Mouse (Mus musculus) small intestine, adult 2 months (tissue): Measurements from ENCODE around the gene Gng13. TPM values are rescaled to one million over a fixed set of nuclear protein-coding genes. Genes with fewer than 3 reads are reported as not detected.

Source experiments
- H3K27ac ChIP-seq: fragments of 200-500 bp; 2 replicates; pipeline ENCODE4 v1.5.1; 2012; ENCODE audit warnings: low read depth, low read length, control low read depth, inconsistent platforms; ENCODE audit not compliant: insufficient read depth
- H3K27me3 ChIP-seq: fragments of 200-500 bp; 2 replicates; pipeline ENCODE4 v1.6.1; 2012; ENCODE audit warnings: mild to moderate bottlenecking, moderate library complexity, low read length, inconsistent platforms; ENCODE audit not compliant: control insufficient read depth, insufficient read depth
- H3K36me3 ChIP-seq: fragments of 200-500 bp; 2 replicates; pipeline ENCODE4 v1.6.1; 2012; ENCODE audit warnings: mild to moderate bottlenecking, low read length, control low read depth, inconsistent platforms; ENCODE audit not compliant: control insufficient read depth, insufficient read depth
- H3K4me1 ChIP-seq: fragments of 200-500 bp; 2 replicates; pipeline ENCODE4 v1.6.1; 2012; ENCODE audit warnings: low read length, inconsistent platforms, mixed read lengths; ENCODE audit not compliant: control insufficient read depth, insufficient read depth, insufficient read length
- H3K4me3 ChIP-seq: fragments of 200-500 bp; 2 replicates; pipeline ENCODE4 v1.5.1; 2012; ENCODE audit warnings: low read depth, mild to moderate bottlenecking, control low read depth, inconsistent platforms, low read length, moderate library complexity
- CTCF ChIP-seq: fragments of 200-500 bp; IDR thresholded peaks from 2 replicates; pipeline ENCODE4 v1.5.1; 2012; ENCODE audit warnings: low read depth, mild to moderate bottlenecking, control low read depth, inconsistent platforms, low read length, moderate library complexity, mixed read lengths; ENCODE audit not compliant: insufficient replicate concordance, insufficient read length; ENCODE audit errors: extremely low read depth
- POLR2A ChIP-seq: fragments of 200-500 bp; IDR thresholded peaks from 2 replicates; pipeline ENCODE4 v1.6.1; 2012; ENCODE audit warnings: low read depth, mild to moderate bottlenecking, control low read depth, inconsistent platforms, low read length, moderate library complexity
- WGBS: fragments of 180-500 bp; shearing (Covaris S2); methylation state at CpG from one replicate; pipeline ENCODE4 v1.1.7; 2018; 5-methylcytosine and 5-hydroxymethylcytosine counted together
- polyA plus RNA-seq: library from polyadenylated mRNA; depleted of rRNA; stranded (reverse); fragments of >200 nt; gene quantifications from 2 replicates; pipeline ENCODE4 v1.2.3, GENCODE M21; 2012

Gene Gng13
- polyA plus RNA-seq, 1 experiment: 0.30 TPM

GRCm38 (mm10) chr17:25717691-25718090 lies 720 bp downstream of the Gng13 start:
- 11% methylated on average over 6 of the region's 6 CpGs for WGBS
- Histone ChIP-seq H3K4me3 (no peak overlapping the region), H3K36me3 (no peaks in the 10 kb centered on the region), H3K4me1 (peaks cover 6% of the 10 kb centered on the region; the same call in 1 of the 2 replicates), H3K27me3 (peaks cover 6% of the 10 kb centered on the region; the same call in 1 of the 2 replicates), H3K27ac (no peak overlapping the region)
- TF ChIP-seq POLR2A (no peak), CTCF (no peak)

GRCm38 (mm10) chr17:25721476-25721875 lies 4.5 kb downstream of the Gng13 start:
- TF ChIP-seq POLR2A: no peak
- TF ChIP-seq CTCF: no peak
- H3K4me3 ChIP-seq: no peak overlapping the region
- no peaks in the 10 kb centered on the region for H3K36me3 ChIP-seq
- H3K27ac ChIP-seq: no peak overlapping the region
- H3K4me1 ChIP-seq: peaks cover 7% of the 10 kb centered on the region; the same call in 1 of the 2 replicates
- H3K27me3 ChIP-seq: 0 out of 2 replicates have a peak, but pooled peaks cover 4% of the 10 kb centered on the region
- WGBS: 96% methylated on average over 5 of the region's 5 CpGs

GRCm38 (mm10) chr17:25723470-25723869 lies 6.5 kb downstream of the Gng13 start:
- WGBS: 98% methylated on average over 19 of the region's 19 CpGs
- TF ChIP-seq CTCF: no peak
- no peak for TF ChIP-seq POLR2A
- Histone ChIP-seq H3K27ac (no peak overlapping the region), H3K27me3 (no peaks in the 10 kb centered on the region), H3K4me1 (peaks cover 15% of the 10 kb centered on the region), H3K36me3 (no peaks in the 10 kb centered on the region), H3K4me3 (no peak overlapping the region)

GRCm38 (mm10) chr17:25723919-25724318 lies 6.9 kb downstream of the Gng13 start:
- peaks cover 15% of the 10 kb centered on the region for H3K4me1 ChIP-seq
- H3K36me3 ChIP-seq: no peaks in the 10 kb centered on the region
- TF ChIP-seq CTCF: no peak
- TF ChIP-seq POLR2A: no peak
- no peaks in the 10 kb centered on the region for H3K27me3 ChIP-seq
- H3K27ac ChIP-seq: no peak overlapping the region
- H3K4me3 ChIP-seq: no peak overlapping the region
- 85% methylated on average over 7 of the region's 7 CpGs for WGBS

GRCm38 (mm10) chr17:25725264-25725663 lies 8.3 kb downstream of the Gng13 start:
- no peaks in the 10 kb centered on the region for H3K27me3 ChIP-seq
- no peak overlapping the region for H3K4me3 ChIP-seq
- H3K27ac ChIP-seq: no peak overlapping the region
- peaks cover 15% of the 10 kb centered on the region for H3K4me1 ChIP-seq
- no peaks in the 10 kb centered on the region for H3K36me3 ChIP-seq
- TF ChIP-seq CTCF (no peak), POLR2A (no peak)
- 86% methylated on average over 6 of the region's 6 CpGs for WGBS

- no peak within 1 kb of the TSS for H3K27ac ChIP-seq
- TF ChIP-seq CTCF (no peak), POLR2A (peak; percentile 76; the same call in 1 of the 2 replicates)
- H3K4me1 ChIP-seq: peaks cover 15% of the 10 kb centered on the region
- H3K4me3 ChIP-seq: peak within 1 kb of the TSS; percentile 81
- H3K36me3 ChIP-seq: no peaks in the 10 kb centered on the region
- H3K27me3 ChIP-seq: no peaks in the 10 kb centered on the region
- WGBS: 1% methylated on average over 37 of the region's 37 CpGs
These were observed 10.5 kb downstream of the Gng13 start, which contains the start of the genes Chtf18 and Rpusd1 for GRCm38 (mm10) chr17:25727265-25728008. Chtf18 (minus strand) TSS chr17:25727419. Rpusd1 (plus strand) TSS chr17:25727670.

GRCm38 (mm10) chr17:25728009-25728270 lies 11.0 kb downstream of the Gng13 start:
- Histone ChIP-seq H3K4me1 (peaks cover 15% of the 10 kb centered on the region), H3K36me3 (no peaks in the 10 kb centered on the region), H3K4me3 (peak overlapping the region; percentile 61), H3K27ac (no peak overlapping the region), H3K27me3 (no peaks in the 10 kb centered on the region)
- TF ChIP-seq POLR2A: no peak
- TF ChIP-seq CTCF: no peak
- WGBS: 11% methylated on average over 4 of the region's 4 CpGs

GRCm38 (mm10) chr17:25732082-25732481 lies 15.1 kb downstream of the Gng13 start:
- 16% methylated on average over 2 of the region's 2 CpGs for WGBS
- no peak overlapping the region for H3K4me3 ChIP-seq
- no peaks in the 10 kb centered on the region for H3K27me3 ChIP-seq
- peaks cover 8% of the 10 kb centered on the region for H3K4me1 ChIP-seq
- no peaks in the 10 kb centered on the region for H3K36me3 ChIP-seq
- TF ChIP-seq POLR2A: no peak; the same call in 1 of the 2 replicates
- TF ChIP-seq CTCF: peak; percentile 91
- no peak overlapping the region for H3K27ac ChIP-seq
